Mouse (Mus musculus) liver, embryonic 15.5 days (tissue): ENCODE data around the gene Tut4. TPM values are rescaled to one million over a fixed set of nuclear protein-coding genes. Genes with fewer than 3 reads are reported as not detected.

Experiments used
- ATAC-seq: fragments of 200-750 bp; cut with Nextera tagmentation; 2 replicates; pipeline ENCODE4 v1.8.0; 2017; ENCODE audit warnings: moderate number of reproducible peaks, mild to moderate bottlenecking, moderate library complexity; ENCODE audit not compliant: insufficient read depth
- H3K27ac ChIP-seq: fragments of 300-500 bp; sonication (generic); replicated peaks from 2 replicates; pipeline ENCODE4 v1.5.1; 2015; ENCODE audit warnings: mild to moderate bottlenecking, inconsistent platforms
- H3K27me3 ChIP-seq: fragments of 300-500 bp; sonication (generic); 2 replicates; pipeline ENCODE4 v1.6.1; 2015; ENCODE audit warnings: mild to moderate bottlenecking, inconsistent platforms
- H3K36me3 ChIP-seq: fragments of 300-500 bp; sonication (generic); replicated peaks from 2 replicates; pipeline ENCODE4 v1.6.1; 2015; ENCODE audit warnings: moderate library complexity, mild to moderate bottlenecking, inconsistent platforms
- H3K4me1 ChIP-seq: fragments of 300-500 bp; sonication (generic); replicated peaks from 2 replicates; pipeline ENCODE4 v1.6.1; 2015; ENCODE audit warnings: inconsistent platforms
- H3K4me2 ChIP-seq: fragments of 300-500 bp; sonication (generic); 2 replicates; pipeline ENCODE4 v1.6.1; 2015; ENCODE audit warnings: moderate library complexity, mild to moderate bottlenecking, inconsistent platforms
- H3K4me3 ChIP-seq: fragments of 300-500 bp; sonication (generic); replicated peaks from 2 replicates; pipeline ENCODE4 v1.5.1; 2015; ENCODE audit warnings: mild to moderate bottlenecking, inconsistent platforms
- H3K9ac ChIP-seq: fragments of 300-500 bp; sonication (generic); 2 replicates; pipeline ENCODE4 v1.6.1; 2015; ENCODE audit warnings: moderate library complexity, mild to moderate bottlenecking, inconsistent platforms
- H3K9me3 ChIP-seq: fragments of 300-500 bp; sonication (generic); replicated peaks from 2 replicates; pipeline ENCODE4 v1.6.1; 2016; ENCODE audit warnings: inconsistent platforms
- WGBS: fragments of 180-500 bp; shearing (Covaris S2); methylation state at CpG from one replicate; pipeline ENCODE4 v1.1.7; 2015; ENCODE audit warnings: mixed read lengths; ENCODE audit not compliant: insufficient replicate concordance; 5-methylcytosine and 5-hydroxymethylcytosine counted together
- polyA plus RNA-seq: library from polyadenylated mRNA; unstranded; fragments of >200 nt; fragmentation: Nextera tagmentation; extraction: Ambion mirVana; gene quantifications from 2 replicates; pipeline ENCODE4 v1.2.1, GENCODE M21; 2015

Tut4 gene
- polyA plus RNA-seq, 1 experiment from 2014 or later = 16.4 TPM

GRCm38 (mm10) chr4:108436225-108436624 lies 23.0 kb upstream of the Tut4 start:
- WGBS = 70% methylated on average over 1 of the region's 1 CpGs
- peak; percentile 41; the same call in 1 of the 2 replicates for ATAC-seq
- H3K4me3 ChIP-seq = no peak overlapping the region
- H3K36me3 ChIP-seq = no peaks in the 10 kb centered on the region
- H3K9me3 ChIP-seq = no peaks in the 10 kb centered on the region
- 0 out of 2 replicates have a peak, but pooled peaks cover 13% of the 10 kb centered on the region for H3K4me1 ChIP-seq
- H3K9ac ChIP-seq = no peak overlapping the region
- peaks cover 17% of the 10 kb centered on the region; the same call in 1 of the 2 replicates for H3K27me3 ChIP-seq
- H3K27ac ChIP-seq = no peak overlapping the region; the same call in 1 of the 2 replicates
- H3K4me2 ChIP-seq = 0 out of 2 replicates have a peak overlapping the region, but pooled peaks have one; percentile 5

DNA sequence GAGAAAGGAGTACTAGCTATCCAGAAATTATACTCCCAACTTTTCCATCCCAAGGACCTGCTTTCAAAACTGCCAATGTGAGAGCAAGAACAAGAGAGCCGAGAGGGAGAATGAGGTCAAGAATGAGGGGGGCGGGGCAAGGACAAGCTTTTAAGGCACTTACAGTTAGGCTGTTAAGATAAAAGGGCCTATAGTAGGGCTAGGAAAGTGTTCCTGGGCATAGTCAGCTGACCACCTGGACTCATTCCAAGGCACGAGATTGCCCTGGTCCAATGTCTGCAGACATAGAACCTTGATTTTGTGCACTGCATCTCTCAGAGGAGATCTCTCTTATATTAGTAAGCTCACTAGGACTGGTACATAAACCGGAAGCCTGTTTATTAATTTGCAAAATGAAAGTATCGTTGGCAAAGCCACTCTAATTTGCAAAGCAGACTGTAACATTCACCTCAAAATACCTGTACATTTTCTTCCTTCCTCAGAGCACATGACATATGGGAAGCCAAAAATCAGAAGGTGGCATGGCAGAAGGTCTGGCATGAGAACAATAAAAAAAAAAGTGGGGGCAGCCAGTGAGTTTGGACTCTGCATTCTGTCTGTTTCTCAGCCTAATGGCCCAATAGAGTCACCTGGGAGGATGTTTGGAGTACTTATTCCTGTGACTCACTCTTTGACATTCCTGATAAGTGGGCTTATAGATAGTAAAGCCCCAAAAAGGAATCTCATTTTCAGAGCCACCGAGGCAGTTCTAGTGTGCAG lies 21.0 kb upstream of the Tut4 start:
- H3K9ac ChIP-seq = no peak overlapping the region
- H3K9me3 ChIP-seq = no peaks in the 10 kb centered on the region
- 51% methylated on average over 6 of the region's 6 CpGs for WGBS
- no peaks in the 10 kb centered on the region for H3K36me3 ChIP-seq
- no peak overlapping the region for H3K27ac ChIP-seq
- no peak overlapping the region for H3K4me2 ChIP-seq
- 0 out of 2 replicates have a peak, but pooled peaks cover 7% of the 10 kb centered on the region for H3K27me3 ChIP-seq
- no peak for ATAC-seq
- H3K4me1 ChIP-seq = 0 out of 2 replicates have a peak, but pooled peaks cover 13% of the 10 kb centered on the region
- H3K4me3 ChIP-seq = no peak overlapping the region

GRCm38 (mm10) chr4:108448091-108448490 lies 11.1 kb upstream of the Tut4 start:
- no peaks in the 10 kb centered on the region; the same call in 1 of the 2 replicates for H3K4me1 ChIP-seq
- no peaks in the 10 kb centered on the region for H3K9me3 ChIP-seq
- no peak for ATAC-seq
- H3K27ac ChIP-seq = no peak overlapping the region
- no peak overlapping the region for H3K9ac ChIP-seq
- 51% methylated on average over 7 of the region's 7 CpGs for WGBS
- no peaks in the 10 kb centered on the region for H3K36me3 ChIP-seq
- peaks cover 8% of the 10 kb centered on the region for H3K27me3 ChIP-seq
- no peak overlapping the region for H3K4me3 ChIP-seq
- H3K4me2 ChIP-seq = no peak overlapping the region

DNA sequence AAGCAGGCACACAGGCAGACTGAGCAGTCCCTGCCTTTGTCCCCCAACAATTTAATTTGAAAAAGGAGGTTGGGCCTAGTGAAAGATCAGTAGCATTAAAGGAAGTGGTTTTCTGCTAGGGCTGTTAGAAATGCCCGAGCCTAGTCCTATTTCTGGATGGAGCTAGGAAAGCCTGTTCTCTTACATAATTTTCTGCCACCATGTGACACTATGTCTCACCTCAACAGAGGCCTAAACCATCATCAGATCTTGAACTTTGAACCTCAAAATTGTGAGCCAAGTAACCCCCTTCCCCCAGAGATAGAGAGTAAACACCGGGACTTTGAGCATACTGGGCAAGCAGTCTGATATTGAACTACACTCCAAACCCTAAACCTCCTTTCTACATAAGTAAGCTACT lies 3.2 kb upstream of the Tut4 start:
- 41% methylated on average over 2 of the region's 2 CpGs for WGBS
- H3K27ac ChIP-seq = peak overlapping the region; percentile 48
- H3K27me3 ChIP-seq = no peaks in the 10 kb centered on the region

GRCm38 (mm10) chr4:108458201-108458741 lies 955 bp upstream of the Tut4 start:
- peaks cover 39% of the 10 kb centered on the region for H3K4me1 ChIP-seq
- H3K9ac ChIP-seq = 0 out of 2 replicates have a peak overlapping the region, but pooled peaks have one; percentile 89
- WGBS = 10% methylated on average over 5 of the region's 5 CpGs
- no peak for ATAC-seq
- H3K27ac ChIP-seq = peak overlapping the region; percentile 91
- H3K4me2 ChIP-seq = peak overlapping the region; percentile 96
- peak overlapping the region; percentile 99 for H3K4me3 ChIP-seq
- no peaks in the 10 kb centered on the region for H3K27me3 ChIP-seq
- H3K9me3 ChIP-seq = no peaks in the 10 kb centered on the region
- H3K36me3 ChIP-seq = 0 out of 2 replicates have a peak, but pooled peaks cover 2% of the 10 kb centered on the region

More for the DNA sequence above, 3.2 kb upstream of the Tut4 start:
- H3K9me3 ChIP-seq = no peaks in the 10 kb centered on the region
- H3K4me1 ChIP-seq = peaks cover 35% of the 10 kb centered on the region
- no peak for ATAC-seq
- no peaks in the 10 kb centered on the region for H3K36me3 ChIP-seq
- H3K4me2 ChIP-seq = no peak overlapping the region
- H3K9ac ChIP-seq = no peak overlapping the region
- no peak overlapping the region for H3K4me3 ChIP-seq

DNA sequence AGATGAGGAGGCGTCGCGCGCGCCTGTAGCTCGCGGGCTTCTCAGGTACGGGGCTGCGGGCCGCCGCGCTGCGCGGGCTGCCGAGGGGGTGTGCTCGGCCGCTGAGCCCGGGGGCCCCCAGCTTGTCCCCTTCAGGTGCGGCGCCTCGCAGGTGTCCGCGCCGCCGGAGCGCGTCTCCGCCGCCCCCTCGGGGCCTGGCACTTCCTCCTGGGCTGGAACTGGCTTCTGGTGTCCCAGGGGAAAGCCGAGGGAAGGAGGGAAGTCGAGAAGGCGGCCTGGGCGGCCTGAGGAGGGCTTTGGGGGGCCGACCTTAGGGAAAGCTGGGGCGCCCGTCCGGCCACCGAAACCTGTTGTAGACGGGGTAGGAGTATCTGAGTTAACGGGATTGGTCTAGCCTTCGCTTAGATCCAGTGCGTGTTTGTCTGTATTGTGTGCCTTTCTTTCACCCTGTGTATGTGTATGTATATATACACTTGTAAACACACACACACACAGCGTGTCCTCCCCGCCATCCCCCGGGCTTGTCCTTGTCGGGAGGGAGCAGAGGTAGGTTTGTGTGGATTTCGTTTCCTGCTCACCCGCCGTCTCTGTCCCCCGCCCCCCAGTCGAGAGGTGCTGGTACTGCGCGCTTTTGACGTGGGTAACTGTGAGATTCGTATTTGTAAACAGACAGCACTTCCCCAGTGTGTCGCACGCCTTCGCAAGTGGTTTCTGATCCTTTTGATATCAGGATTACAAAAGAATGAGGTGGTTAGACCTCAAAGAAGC lies 1.1 kb downstream of the Tut4 start:
- Histone ChIP-seq H3K4me1 (peaks cover 35% of the 10 kb centered on the region), H3K4me2 (peak overlapping the region; percentile 96)

DNA sequence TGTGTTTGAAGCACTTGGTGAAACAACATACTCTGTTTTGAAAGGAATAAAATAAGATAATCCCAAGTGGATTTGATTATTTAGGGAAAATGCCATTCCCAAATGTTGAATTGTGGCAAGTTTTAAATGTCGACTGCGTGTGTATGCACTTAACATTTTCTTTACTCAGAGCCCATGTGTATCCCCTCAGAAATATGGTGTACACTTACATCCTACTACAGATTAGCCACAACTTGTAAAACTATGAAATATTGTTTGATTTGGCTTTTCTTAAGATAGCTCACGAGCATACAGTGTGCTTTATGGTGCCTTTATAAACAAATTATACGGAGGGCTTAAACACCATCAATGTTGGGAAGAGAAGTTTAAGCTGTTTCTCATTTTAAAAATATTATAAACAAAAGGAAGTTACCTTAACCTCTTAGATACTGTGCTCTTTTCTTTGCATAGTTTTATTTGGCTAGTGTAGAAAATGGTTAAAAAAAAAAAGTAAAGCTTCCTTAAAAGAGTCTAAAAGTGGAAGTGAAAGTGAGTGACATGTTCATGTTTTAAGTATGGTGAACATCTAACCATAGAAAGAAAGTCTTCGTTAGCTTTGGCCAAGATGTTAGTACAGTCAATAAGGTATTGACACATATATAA lies 2.2 kb downstream of the Tut4 start:
- 50% methylated on average over 5 of the region's 5 CpGs for WGBS
- Histone ChIP-seq H3K4me1 (peaks cover 28% of the 10 kb centered on the region), H3K9me3 (no peaks in the 10 kb centered on the region), H3K4me3 (peak overlapping the region; percentile 99), H3K36me3 (0 out of 2 replicates have a peak, but pooled peaks cover 2% of the 10 kb centered on the region), H3K27me3 (no peaks in the 10 kb centered on the region), H3K4me2 (peak overlapping the region; percentile 96), H3K9ac (peak overlapping the region; percentile 4; the same call in 1 of the 2 replicates), H3K27ac (peak overlapping the region; percentile 38)
- no peak for ATAC-seq

More for the DNA sequence above, 1.1 kb downstream of the Tut4 start:
- H3K27me3 ChIP-seq = no peaks in the 10 kb centered on the region
- H3K27ac ChIP-seq = peak overlapping the region; percentile 91
- H3K9ac ChIP-seq = peak overlapping the region; percentile 89
- under 1% methylated on average over 59 of the region's 59 CpGs for WGBS
- no peaks in the 10 kb centered on the region for H3K9me3 ChIP-seq
- H3K36me3 ChIP-seq = 0 out of 2 replicates have a peak, but pooled peaks cover 2% of the 10 kb centered on the region
- peak overlapping the region; percentile 99 for H3K4me3 ChIP-seq
- peak; percentile 67 for ATAC-seq

GRCm38 (mm10) chr4:108473586-108473985 lies 14.4 kb downstream of the Tut4 start:
- H3K4me3 ChIP-seq = no peak overlapping the region
- no peaks in the 10 kb centered on the region; the same call in 1 of the 2 replicates for H3K4me1 ChIP-seq
- no peak overlapping the region for H3K4me2 ChIP-seq
- no peak overlapping the region for H3K27ac ChIP-seq
- no peaks in the 10 kb centered on the region for H3K36me3 ChIP-seq
- no peak for ATAC-seq
- WGBS = 69% methylated on average over 2 of the region's 2 CpGs
- no peaks in the 10 kb centered on the region for H3K27me3 ChIP-seq
- no peaks in the 10 kb centered on the region for H3K9me3 ChIP-seq
- no peak overlapping the region for H3K9ac ChIP-seq

- Histone ChIP-seq H3K27me3 (no peaks in the 10 kb centered on the region), H3K4me1 (no peaks in the 10 kb centered on the region), H3K27ac (no peak overlapping the region), H3K9ac (no peak overlapping the region), H3K4me3 (no peak overlapping the region), H3K9me3 (no peaks in the 10 kb centered on the region), H3K36me3 (peaks cover 42% of the 10 kb centered on the region), H3K4me2 (no peak overlapping the region)
- no peak for ATAC-seq
Measured at GRCm38 (mm10) chr4:108482776-108483175, 23.6 kb downstream of the Tut4 start.

DNA sequence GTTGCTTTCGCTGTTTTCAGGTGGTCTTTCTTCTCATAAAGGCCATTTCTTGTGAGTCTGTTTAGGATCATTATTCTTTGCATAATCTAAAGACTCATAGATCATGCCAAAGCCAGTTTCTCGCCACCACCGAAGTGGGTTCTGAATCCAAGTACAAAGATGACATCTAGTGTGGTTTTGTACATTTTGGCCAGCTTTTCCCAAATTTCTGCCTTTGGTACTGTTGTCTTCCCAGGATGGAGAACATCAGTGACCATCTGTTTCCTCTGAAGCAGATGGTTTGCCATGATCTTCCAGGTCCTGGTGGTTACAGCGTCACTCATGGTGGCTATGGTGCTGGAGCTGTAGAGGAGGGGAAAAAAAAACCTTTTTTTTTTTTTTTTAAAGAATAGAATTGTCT lies 25.0 kb downstream of the Tut4 start:
- Histone ChIP-seq H3K4me1 (no peaks in the 10 kb centered on the region), H3K9ac (no peak overlapping the region), H3K4me2 (no peak overlapping the region), H3K27me3 (no peaks in the 10 kb centered on the region), H3K36me3 (peaks cover 43% of the 10 kb centered on the region), H3K27ac (no peak overlapping the region), H3K4me3 (no peak overlapping the region), H3K9me3 (no peaks in the 10 kb centered on the region)
- no peak for ATAC-seq
- 72% methylated on average over 4 of the region's 4 CpGs for WGBS
